Mouse (Mus musculus) lung, postnatal 0 days (tissue): ENCODE measurements around the gene Hoxd8.

Experiments used
- CTCF ChIP-seq: IDR thresholded peaks from 2 replicates; pipeline ENCODE4 v1.5.1; 2016; ENCODE audit warnings: antibody characterized with exemption, mild to moderate bottlenecking
- EP300 ChIP-seq: IDR thresholded peaks from 2 replicates; pipeline ENCODE4 v1.6.1; 2016; ENCODE audit warnings: antibody characterized with exemption, mild to moderate bottlenecking, control low read depth

GRCm38 (mm10) chr2:74693432-74693827 is 11.0 kb upstream of the Hoxd8 start:
- TF ChIP-seq EP300 (no peak), CTCF (no peak)
